Mouse (Mus musculus): Measurements from ENCODE around the gene Mpped2. TPM values are rescaled to one million over a fixed set of nuclear protein-coding genes. Genes with fewer than 3 reads are reported as not detected.

The Mpped2 gene
- total and polyA plus RNA-seq, 3 experiments, result not detected

DNA sequence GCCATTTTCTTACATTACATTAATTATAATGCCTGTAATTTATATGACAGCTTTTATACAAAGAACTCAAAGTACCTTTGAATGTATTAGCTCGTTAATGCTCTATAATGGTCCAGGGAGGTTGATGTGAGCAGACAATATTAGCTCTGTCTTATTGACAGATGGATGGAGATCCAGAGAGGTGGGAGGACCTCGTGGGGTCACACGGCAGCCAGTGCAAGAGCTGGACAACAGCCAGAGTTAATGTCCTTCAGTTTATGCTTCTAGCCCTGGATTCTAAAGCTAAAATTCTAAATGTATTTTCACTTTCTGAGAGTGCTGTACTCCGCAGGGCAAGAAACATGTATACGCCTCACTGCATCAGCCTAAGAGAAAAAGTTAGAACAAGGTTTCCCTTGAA, 61.6 kb downstream of the Mpped2 start:
- no peak overlapping the region for H3K4me2 ChIP-seq (ENCODE audit: insufficient read depth, low read depth, poor library complexity, severe bottlenecking)
- H3K27ac ChIP-seq (ENCODE audit: insufficient read depth, low read depth), result no peak overlapping the region
- in situ Hi-C loops (cut with MboI; ENCODE audit: low pct_ligation_motif_present, low pct_unique_long_range_greater_than_20kb, low sequenced_read_pairs) (no loop called here), dilution Hi-C loops (cut with MboI; ENCODE audit: extremely low pct_ligation_motif_present, extremely low pct_unique_long_range_greater_than_20kb, low sequenced_read_pairs) (no loop called here)
- no peak for DNase-seq (ENCODE audit: extremely low read depth)
- no peaks in the 10 kb centered on the region for H3K27me3 ChIP-seq (replicated peaks)
- peaks cover 68% of the 10 kb centered on the region for H3K9me3 ChIP-seq (replicated peaks; ENCODE audit: low read length)
- H3K9ac ChIP-seq (ENCODE audit: insufficient read depth, low read depth), result no peak overlapping the region
- TF ChIP-seq POLR2AphosphoS2 (IDR thresholded peaks at IDR 0.05; ENCODE audit: low read depth, low read length) (no peak), ETS1 (conservative IDR thresholded peaks at IDR 0.05; ENCODE audit: low read depth, low read length) (no peak), JUN (IDR thresholded peaks at IDR 0.05; ENCODE audit: insufficient read depth, low read depth, low read length) (no peak), RAD21 (IDR thresholded peaks at IDR 0.05; ENCODE audit: low read depth, low read length) (no peak), USF1 (IDR thresholded peaks at IDR 0.05; ENCODE audit: low read depth, low read length) (no peak), NRF1 (IDR thresholded peaks at IDR 0.05; ENCODE audit: low read depth, low read length) (no peak), KAT2A (IDR thresholded peaks at IDR 0.05; ENCODE audit: insufficient replicate concordance, low read length) (no peak), ZNF384 (IDR thresholded peaks at IDR 0.05; ENCODE audit: low read depth, low read length) (no peak), E2F4 (IDR thresholded peaks at IDR 0.05; ENCODE audit: insufficient replicate concordance, low read depth, low read length) (no peak), GABPA (IDR thresholded peaks at IDR 0.05; ENCODE audit: insufficient replicate concordance, low read depth, low read length) (no peak), MAFK (IDR thresholded peaks at IDR 0.05; ENCODE audit: insufficient replicate concordance, low read length) (no peak), RCOR1 (conservative IDR thresholded peaks at IDR 0.05; ENCODE audit: low read depth, low read length) (no peak), USF2 (conservative IDR thresholded peaks at IDR 0.05; ENCODE audit: low read depth, low read length) (no peak)
- no peaks in the 10 kb centered on the region for H3K36me3 ChIP-seq (replicated peaks in 1 of 2; ENCODE audit: control insufficient read depth in 1 of 2, insufficient read depth in 1 of 2, low read length in 1 of 2)
- H3K79me2 ChIP-seq (replicated peaks; ENCODE audit: control insufficient read depth, extremely low read depth, insufficient read depth, poor library complexity, severe bottlenecking), result no peaks in the 10 kb centered on the region
- H3K4me1 ChIP-seq (ENCODE audit: control insufficient read depth in 1 of 2, insufficient read depth in 2 of 2), result no peaks in the 10 kb centered on the region
- no peak overlapping the region for H3K4me3 ChIP-seq (replicated peaks in 1 of 3; ENCODE audit: low read depth in 2 of 3, low read length in 2 of 3, poor library complexity in 1 of 3)

DNA sequence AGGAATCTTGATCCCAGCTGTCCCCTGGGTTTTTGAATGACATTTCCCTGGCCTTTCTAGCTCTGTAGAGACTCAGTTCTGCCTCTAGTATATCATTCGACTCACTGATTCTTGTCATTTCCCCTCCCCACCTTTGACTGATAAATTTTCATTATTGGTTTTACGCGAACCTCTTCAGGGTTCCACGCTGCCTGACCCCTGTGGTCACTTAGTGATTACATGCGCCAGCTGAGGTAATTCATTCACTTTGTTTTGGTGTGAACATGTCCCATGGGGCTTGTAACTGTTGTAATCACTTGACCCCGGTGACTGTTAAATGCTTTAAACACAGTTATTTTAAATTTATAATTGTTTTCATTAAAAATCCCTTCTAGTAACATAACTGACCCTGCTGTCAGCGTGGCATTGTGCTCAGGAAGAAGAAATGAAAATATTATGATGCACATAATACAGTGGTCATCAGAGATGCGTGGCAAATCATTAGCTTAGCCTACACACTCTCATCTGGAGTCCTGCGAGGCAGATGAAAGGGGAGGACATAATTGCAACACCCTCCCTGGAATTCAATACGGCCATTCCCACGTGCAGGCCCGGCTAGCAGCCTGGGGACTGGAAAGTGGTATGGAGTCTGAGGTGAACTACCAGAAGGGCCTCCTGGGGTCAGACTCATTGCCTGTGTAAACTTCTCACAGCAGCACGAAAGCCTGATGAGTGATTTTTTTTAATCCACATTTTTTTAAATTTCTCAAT, 63.5 kb downstream of the Mpped2 start:
- H3K4me2 ChIP-seq (ENCODE audit: insufficient read depth, low read depth, poor library complexity, severe bottlenecking), result no peak overlapping the region
- H3K79me2 ChIP-seq (replicated peaks; ENCODE audit: control insufficient read depth, extremely low read depth, insufficient read depth, poor library complexity, severe bottlenecking), result no peaks in the 10 kb centered on the region
- no peaks in the 10 kb centered on the region for H3K36me3 ChIP-seq (replicated peaks in 1 of 2; ENCODE audit: control insufficient read depth in 1 of 2, insufficient read depth in 1 of 2, low read length in 1 of 2)
- no peak overlapping the region for H3K4me3 ChIP-seq (replicated peaks in 1 of 3; ENCODE audit: low read depth in 2 of 3, low read length in 2 of 3, poor library complexity in 1 of 3)
- DNase-seq (ENCODE audit: extremely low read depth), result no peak
- TF ChIP-seq E2F4 (IDR thresholded peaks at IDR 0.05; ENCODE audit: insufficient replicate concordance, low read depth, low read length), result no peak
- no peak for TF ChIP-seq CTCF (conservative IDR thresholded peaks at IDR 0.05 in 1 of 2, IDR thresholded peaks at IDR 0.05 in 1 of 2; ENCODE audit: low read depth in 2 of 2, low read length in 2 of 2)
- TF ChIP-seq BHLHE40 (IDR thresholded peaks at IDR 0.05; ENCODE audit: low read depth, low read length), result no peak
- TF ChIP-seq POLR2AphosphoS2 (IDR thresholded peaks at IDR 0.05; ENCODE audit: low read depth, low read length), result no peak
- no peak for TF ChIP-seq NELFE (IDR thresholded peaks at IDR 0.05; ENCODE audit: low read depth, low read length)
- no peak for TF ChIP-seq ZNF384 (IDR thresholded peaks at IDR 0.05; ENCODE audit: low read depth, low read length)
- TF ChIP-seq POLR2A (IDR thresholded peaks at IDR 0.05; ENCODE audit: low read depth, low read length), result no peak
- TF ChIP-seq MYC (IDR thresholded peaks at IDR 0.05; ENCODE audit: low read depth, low read length), result no peak
- no peak for TF ChIP-seq ZMIZ1 (IDR thresholded peaks at IDR 0.05; ENCODE audit: low read depth, low read length)
- TF ChIP-seq TBP (conservative IDR thresholded peaks at IDR 0.05; ENCODE audit: low read depth, low read length), result no peak
- no peak for TF ChIP-seq PAX5 (IDR thresholded peaks at IDR 0.05; ENCODE audit: low read length)
- TF ChIP-seq SMC3 (IDR thresholded peaks at IDR 0.05; ENCODE audit: low read depth, low read length), result no peak
- TF ChIP-seq CHD2 (IDR thresholded peaks at IDR 0.05; ENCODE audit: low read length), result no peak
- TF ChIP-seq MAZ (IDR thresholded peaks at IDR 0.05; ENCODE audit: low read depth, low read length), result no peak
- no peak for TF ChIP-seq RCOR1 (conservative IDR thresholded peaks at IDR 0.05; ENCODE audit: low read depth, low read length)
- no peak for TF ChIP-seq ZKSCAN1 (IDR thresholded peaks at IDR 0.05; ENCODE audit: borderline replicate concordance, low read depth, low read length)
- no peak overlapping the region for H3K9ac ChIP-seq (ENCODE audit: insufficient read depth, low read depth)
- no peaks in the 10 kb centered on the region for H3K27me3 ChIP-seq (replicated peaks)
- in situ Hi-C loops (cut with MboI; ENCODE audit: low pct_ligation_motif_present, low pct_unique_long_range_greater_than_20kb, low sequenced_read_pairs), result no loop called here
- peaks cover 71% of the 10 kb centered on the region for H3K9me3 ChIP-seq (replicated peaks; ENCODE audit: low read length)
- H3K4me1 ChIP-seq (ENCODE audit: control insufficient read depth in 1 of 2, insufficient read depth in 2 of 2), result no peaks in the 10 kb centered on the region
- dilution Hi-C loops (cut with MboI; ENCODE audit: extremely low pct_ligation_motif_present, extremely low pct_unique_long_range_greater_than_20kb, low sequenced_read_pairs), result no loop called here
- H3K27ac ChIP-seq (ENCODE audit: insufficient read depth, low read depth), result no peak overlapping the region

Data from CH12.LX (cell line).